Mouse (Mus musculus) adrenal gland, postnatal 36 days (tissue): ENCODE measurements around the gene Sytl3. TPM values are rescaled to one million over a fixed set of nuclear protein-coding genes. Genes with fewer than 3 reads are reported as not detected.

ENCODE experiments used
- DNase-seq, 2 experiments: peaks; one replicate each; pipeline ENCODE4 v3.0.0; 2021; ENCODE audit warnings: mixed read lengths in 1 of 2
- total RNA-seq, 2 experiments: library from RNA; stranded (reverse); gene quantifications; 2 replicates each; pipeline ENCODE4 v1.2.3; 2021

The Sytl3 gene
- total RNA-seq, 2 experiments from 2014 or later: 0.20 TPM; not detected in 1

GRCm38 (mm10) chr17:6757902-6758301 is 99.0 kb downstream of the Sytl3 start:
- DNase-seq: no peak

- no peak for DNase-seq
Observed at GRCm38 (mm10) chr17:6758845-6759244, 100.0 kb downstream of the Sytl3 start.

- DNase-seq: no peak
Observed at GRCm38 (mm10) chr17:6759717-6760292, 100.9 kb downstream of the Sytl3 start.

- no peak for DNase-seq
Observed at GRCm38 (mm10) chr17:6763513-6764226, 104.8 kb downstream of the Sytl3 start.

GRCm38 (mm10) chr17:6764227-6764593 is 105.3 kb downstream of the Sytl3 start:
- no peak for DNase-seq

GRCm38 (mm10) chr17:6764730-6765129 is 105.8 kb downstream of the Sytl3 start:
- peak in 1 of 2 experiments; percentile 44 for DNase-seq

GRCm38 (mm10) chr17:6765886-6766285 is 107.0 kb downstream of the Sytl3 start:
- DNase-seq: no peak

- DNase-seq: no peak
Observed at GRCm38 (mm10) chr17:6766823-6767222, 107.9 kb downstream of the Sytl3 start.

GRCm38 (mm10) chr17:6767771-6768170 is 108.9 kb downstream of the Sytl3 start:
- DNase-seq: peak; percentile 37 to 65

- DNase-seq: peak in 1 of 2 experiments; percentile 42
Observed at GRCm38 (mm10) chr17:6768301-6768788, 109.5 kb downstream of the Sytl3 start.

- DNase-seq: no peak
Observed at GRCm38 (mm10) chr17:6769602-6770001, 110.7 kb downstream of the Sytl3 start.

- no peak for DNase-seq
Observed at GRCm38 (mm10) chr17:6771661-6772489, 113.0 kb downstream of the Sytl3 start.

GRCm38 (mm10) chr17:6772490-6772773 is 113.5 kb downstream of the Sytl3 start:
- no peak for DNase-seq

GRCm38 (mm10) chr17:6773249-6773966 is 114.5 kb downstream of the Sytl3 start:
- DNase-seq: no peak

- no peak for DNase-seq
Observed at GRCm38 (mm10) chr17:6775221-6775620, 116.3 kb downstream of the Sytl3 start.

GRCm38 (mm10) chr17:6775671-6776070 is 116.8 kb downstream of the Sytl3 start:
- no peak for DNase-seq

- DNase-seq: no peak
Observed at GRCm38 (mm10) chr17:6776123-6776522, 117.2 kb downstream of the Sytl3 start.

GRCm38 (mm10) chr17:6776576-6776975 is 117.7 kb downstream of the Sytl3 start:
- no peak for DNase-seq

- no peak for DNase-seq
Observed at GRCm38 (mm10) chr17:6777061-6777460, 118.2 kb downstream of the Sytl3 start.

GRCm38 (mm10) chr17:6777629-6778331 is 118.9 kb downstream of the Sytl3 start:
- no peak for DNase-seq

- peak; percentile 36 to 56 for DNase-seq
Observed at GRCm38 (mm10) chr17:6778332-6778683, 119.4 kb downstream of the Sytl3 start.
